Mouse (Mus musculus): ENCODE measurements around the gene Kcnj12. TPM values are rescaled to one million over a fixed set of nuclear protein-coding genes. Genes with fewer than 3 reads are reported as not detected.

Gene Kcnj12
- 5.4 and 5.8 TPM in 2 replicates for polyA plus RNA-seq (2014; fragmentation: Nextera tagmentation; extraction: Ambion mirVana)

DNA sequence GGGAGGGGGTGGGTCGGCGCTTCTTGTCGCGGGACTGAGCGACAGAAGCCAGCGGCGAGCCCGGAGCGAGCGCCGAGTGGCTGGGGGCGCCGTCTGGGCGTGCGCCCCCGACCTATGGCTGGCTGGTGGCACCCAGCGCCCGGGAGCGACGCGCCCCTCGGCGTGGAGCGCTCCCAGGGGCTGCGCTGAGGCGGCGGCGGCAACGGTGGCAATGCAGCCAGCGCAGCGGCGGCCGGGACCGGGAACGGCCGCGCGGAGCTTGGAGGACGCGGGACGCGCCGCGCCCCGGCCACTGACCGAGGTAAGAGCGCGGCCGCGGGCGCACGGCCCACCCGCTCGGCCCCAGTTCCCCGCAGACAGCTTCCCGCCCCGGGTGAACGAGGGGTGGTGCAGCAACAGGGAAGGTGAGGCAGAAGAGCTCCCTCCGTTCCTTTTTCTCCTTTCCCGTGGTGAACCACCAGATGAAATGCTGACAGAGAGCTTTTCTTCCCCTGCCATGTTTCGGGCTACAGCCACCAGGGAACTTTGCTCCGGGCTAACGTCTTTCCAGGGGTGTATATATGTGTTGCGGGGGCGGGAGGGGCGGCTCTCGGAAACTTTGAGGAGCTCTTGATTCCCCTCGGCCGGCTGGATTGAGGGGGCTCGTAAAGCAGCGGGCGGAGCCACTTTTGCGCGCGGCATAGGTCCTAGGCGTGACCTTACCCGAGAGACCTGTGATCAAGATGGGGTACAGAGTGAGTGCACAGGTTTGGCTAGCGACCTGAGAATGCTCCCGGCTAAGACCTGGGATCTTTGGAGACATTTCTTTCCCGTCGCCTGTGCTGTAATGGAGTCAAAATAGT, at the start of gene Kcnj12:
TSS of gene Kcnj12 (plus strand) at position 15 of the 842 bp plus-strand sequence.
- no peak for ATAC-seq (ENCODE audit: insufficient number of reproducible peaks, insufficient read depth, low FRiP score, low read depth)
- H3K27ac ChIP-seq (replicated peaks in 1 of 2; ENCODE audit: control insufficient read depth in 1 of 2, insufficient read depth in 1 of 2, low read depth in 2 of 2, low read length in 2 of 2) = peak within 1 kb of the TSS in 1 of 2 experiments; percentile 44; a peak in 1 of 4 replicates
- peaks cover 31 to 53% of the 10 kb centered on the region in 2 experiments for H3K4me1 ChIP-seq (ENCODE audit: control insufficient read depth in 2 of 2, insufficient read depth in 2 of 2, low read length in 2 of 2)

DNA sequence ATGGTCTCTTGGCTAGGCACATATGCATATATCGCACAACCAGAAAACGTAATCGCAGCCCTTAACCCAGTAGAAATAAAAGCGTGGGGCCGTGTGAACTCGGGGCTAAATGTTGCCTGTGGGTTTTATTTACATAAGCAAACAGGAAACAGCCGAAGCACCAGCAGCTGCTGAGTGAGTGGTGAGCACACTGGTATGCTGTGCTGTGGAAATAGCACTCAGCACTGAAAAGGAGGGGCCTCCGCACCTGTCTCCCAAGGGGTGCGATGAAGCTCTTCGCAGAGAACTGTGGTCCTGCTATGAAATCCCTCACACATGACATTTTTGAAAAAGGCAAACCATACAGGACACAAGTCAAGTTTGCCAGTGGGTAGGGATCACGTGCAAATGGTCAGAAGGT, 47.3 kb upstream of the Kcnj12 start:
- 71% methylated on average over 11 of the region's 11 CpGs for WGBS

More for the DNA sequence above, at the start of gene Kcnj12:
- Histone ChIP-seq H3K9me3 (ENCODE audit: control insufficient read depth, low read length) (no peaks in the 10 kb centered on the region), H3K36me3 (ENCODE audit: control insufficient read depth, insufficient read depth, low read length) (no peaks in the 10 kb centered on the region), H3K4me3 (ENCODE audit: control insufficient read depth in 1 of 2, insufficient read depth in 1 of 2, low read depth in 1 of 2, low read length in 2 of 2) (peak within 1 kb of the TSS; percentile 62 to 70), H3K27me3 (ENCODE audit: control insufficient read depth, insufficient read depth, low read length) (peaks cover 51% of the 10 kb centered on the region), H3K9ac (ENCODE audit: low read length) (peak within 1 kb of the TSS; percentile 81), H3K4me2 (ENCODE audit: low read length) (peak within 1 kb of the TSS; percentile 80)
- 1% methylated on average over 81 of the region's 81 CpGs for WGBS

DNA sequence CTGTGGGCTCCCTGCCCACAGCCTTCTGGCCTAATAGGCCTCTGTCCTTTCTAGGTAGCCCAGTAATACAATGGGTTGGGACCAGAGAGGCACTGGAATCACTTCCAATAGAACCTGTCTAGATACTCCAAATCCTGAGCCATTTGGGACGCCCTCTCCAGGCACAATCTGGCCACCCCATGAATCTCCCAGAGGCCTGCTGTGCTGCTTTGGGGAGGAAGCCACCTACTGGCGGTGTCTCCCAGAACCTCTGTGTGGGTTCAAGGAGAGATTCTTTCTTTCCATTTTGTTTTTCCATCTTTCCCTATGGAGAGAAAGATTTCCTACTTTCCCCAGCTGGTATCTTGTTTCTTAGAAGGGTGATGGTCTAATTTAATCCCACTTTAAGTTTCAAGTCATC, 46.1 kb upstream of the Kcnj12 start:
- 69% methylated on average over 2 of the region's 2 CpGs for WGBS
- Histone ChIP-seq H3K9ac (ENCODE audit: low read length) (no peak overlapping the region), H3K27ac (replicated peaks in 1 of 2; ENCODE audit: control insufficient read depth in 1 of 2, insufficient read depth in 1 of 2, low read depth in 2 of 2, low read length in 2 of 2) (no peak overlapping the region), H3K36me3 (ENCODE audit: control insufficient read depth, insufficient read depth, low read length) (no peaks in the 10 kb centered on the region), H3K4me3 (ENCODE audit: control insufficient read depth in 1 of 2, insufficient read depth in 1 of 2, low read depth in 1 of 2, low read length in 2 of 2) (no peak overlapping the region), H3K9me3 (ENCODE audit: control insufficient read depth, low read length) (no peaks in the 10 kb centered on the region), H3K4me1 (ENCODE audit: control insufficient read depth in 2 of 2, insufficient read depth in 2 of 2, low read length in 2 of 2) (peaks cover 3 to 7% of the 10 kb centered on the region in 2 experiments; a peak in 3 of 4 replicates), H3K4me2 (ENCODE audit: low read length) (no peak overlapping the region), H3K27me3 (ENCODE audit: control insufficient read depth, insufficient read depth, low read length) (no peaks in the 10 kb centered on the region)
- no peak for ATAC-seq (ENCODE audit: insufficient number of reproducible peaks, insufficient read depth, low FRiP score, low read depth)

More for the DNA sequence above, 47.3 kb upstream of the Kcnj12 start:
- no peak for ATAC-seq (ENCODE audit: insufficient number of reproducible peaks, insufficient read depth, low FRiP score, low read depth)
- Histone ChIP-seq H3K27me3 (ENCODE audit: control insufficient read depth, insufficient read depth, low read length) (no peaks in the 10 kb centered on the region), H3K27ac (replicated peaks in 1 of 2; ENCODE audit: control insufficient read depth in 1 of 2, insufficient read depth in 1 of 2, low read depth in 2 of 2, low read length in 2 of 2) (no peak overlapping the region), H3K9ac (ENCODE audit: low read length) (no peak overlapping the region), H3K36me3 (ENCODE audit: control insufficient read depth, insufficient read depth, low read length) (no peaks in the 10 kb centered on the region), H3K4me1 (ENCODE audit: control insufficient read depth in 2 of 2, insufficient read depth in 2 of 2, low read length in 2 of 2) (peaks cover 3 to 7% of the 10 kb centered on the region in 2 experiments; a peak in 3 of 4 replicates), H3K4me3 (ENCODE audit: control insufficient read depth in 1 of 2, insufficient read depth in 1 of 2, low read depth in 1 of 2, low read length in 2 of 2) (no peak overlapping the region), H3K9me3 (ENCODE audit: control insufficient read depth, low read length) (no peaks in the 10 kb centered on the region), H3K4me2 (ENCODE audit: low read length) (no peak overlapping the region)

DNA sequence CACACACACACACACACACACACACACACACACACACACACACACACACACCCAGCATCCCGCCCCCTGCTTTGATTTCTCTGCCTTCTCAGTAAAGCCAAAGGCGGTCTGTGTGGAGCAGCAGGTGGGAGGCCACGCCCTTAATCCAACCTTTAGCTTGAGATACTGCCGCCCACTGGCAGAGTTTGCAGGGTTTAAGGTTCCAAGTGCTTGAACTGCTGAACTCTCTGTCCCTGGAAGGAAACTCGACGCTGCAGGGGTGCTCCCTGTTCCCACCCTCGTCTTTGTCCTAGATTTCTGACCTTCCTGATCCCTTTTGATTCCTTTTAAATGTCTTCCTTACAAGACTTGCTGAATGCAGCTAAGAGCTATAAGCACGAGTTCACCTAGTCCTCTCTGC, 45.6 kb upstream of the Kcnj12 start:
- peak overlapping the region; percentile 11; the same call in 1 of the 2 replicates for H3K9ac ChIP-seq (ENCODE audit: low read length)

DNA sequence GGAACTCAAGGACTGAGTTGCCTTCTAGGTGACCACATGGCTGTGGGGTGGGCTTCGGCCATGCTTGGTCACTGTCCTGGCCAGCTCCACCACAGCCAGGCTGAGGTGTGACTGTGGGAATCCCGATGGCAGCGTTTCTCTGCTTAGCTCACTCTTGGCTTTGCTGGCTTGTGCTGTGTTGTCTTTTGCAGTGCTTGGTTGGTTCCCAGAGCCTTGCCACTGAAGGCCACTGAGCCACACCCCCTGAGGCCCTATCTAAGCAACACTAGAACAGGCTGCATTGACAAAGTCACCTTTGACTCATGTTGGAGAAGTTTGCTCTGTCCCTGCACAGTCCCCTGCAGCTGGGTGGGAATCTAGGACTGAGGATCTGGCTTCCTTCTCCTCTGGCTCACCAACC, 45.2 kb upstream of the Kcnj12 start:
- WGBS = 52% methylated on average over 3 of the region's 3 CpGs
- no peaks in the 10 kb centered on the region for H3K9me3 ChIP-seq (ENCODE audit: control insufficient read depth, low read length)
- H3K9ac ChIP-seq (ENCODE audit: low read length) = peak overlapping the region; percentile 11; the same call in 1 of the 2 replicates
- no peak overlapping the region for H3K27ac ChIP-seq (replicated peaks in 1 of 2; ENCODE audit: control insufficient read depth in 1 of 2, insufficient read depth in 1 of 2, low read depth in 2 of 2, low read length in 2 of 2)
- H3K4me2 ChIP-seq (ENCODE audit: low read length) = no peak overlapping the region
- H3K4me3 ChIP-seq (ENCODE audit: control insufficient read depth in 1 of 2, insufficient read depth in 1 of 2, low read depth in 1 of 2, low read length in 2 of 2) = no peak overlapping the region
- no peak for ATAC-seq (ENCODE audit: insufficient number of reproducible peaks, insufficient read depth, low FRiP score, low read depth)
- peaks cover 8 to 15% of the 10 kb centered on the region in 2 experiments for H3K4me1 ChIP-seq (ENCODE audit: control insufficient read depth in 2 of 2, insufficient read depth in 2 of 2, low read length in 2 of 2)
- H3K27me3 ChIP-seq (ENCODE audit: control insufficient read depth, insufficient read depth, low read length) = no peaks in the 10 kb centered on the region
- H3K36me3 ChIP-seq (ENCODE audit: control insufficient read depth, insufficient read depth, low read length) = no peaks in the 10 kb centered on the region

More for the DNA sequence above, 45.6 kb upstream of the Kcnj12 start:
- Histone ChIP-seq H3K27me3 (ENCODE audit: control insufficient read depth, insufficient read depth, low read length) (no peaks in the 10 kb centered on the region), H3K27ac (replicated peaks in 1 of 2; ENCODE audit: control insufficient read depth in 1 of 2, insufficient read depth in 1 of 2, low read depth in 2 of 2, low read length in 2 of 2) (no peak overlapping the region), H3K4me2 (ENCODE audit: low read length) (no peak overlapping the region), H3K4me3 (ENCODE audit: control insufficient read depth in 1 of 2, insufficient read depth in 1 of 2, low read depth in 1 of 2, low read length in 2 of 2) (no peak overlapping the region), H3K4me1 (ENCODE audit: control insufficient read depth in 2 of 2, insufficient read depth in 2 of 2, low read length in 2 of 2) (peaks cover 6 to 12% of the 10 kb centered on the region in 2 experiments), H3K9me3 (ENCODE audit: control insufficient read depth, low read length) (no peaks in the 10 kb centered on the region), H3K36me3 (ENCODE audit: control insufficient read depth, insufficient read depth, low read length) (no peaks in the 10 kb centered on the region)
- ATAC-seq (ENCODE audit: insufficient number of reproducible peaks, insufficient read depth, low FRiP score, low read depth) = no peak
- WGBS = 37% methylated on average over 8 of the region's 8 CpGs

DNA sequence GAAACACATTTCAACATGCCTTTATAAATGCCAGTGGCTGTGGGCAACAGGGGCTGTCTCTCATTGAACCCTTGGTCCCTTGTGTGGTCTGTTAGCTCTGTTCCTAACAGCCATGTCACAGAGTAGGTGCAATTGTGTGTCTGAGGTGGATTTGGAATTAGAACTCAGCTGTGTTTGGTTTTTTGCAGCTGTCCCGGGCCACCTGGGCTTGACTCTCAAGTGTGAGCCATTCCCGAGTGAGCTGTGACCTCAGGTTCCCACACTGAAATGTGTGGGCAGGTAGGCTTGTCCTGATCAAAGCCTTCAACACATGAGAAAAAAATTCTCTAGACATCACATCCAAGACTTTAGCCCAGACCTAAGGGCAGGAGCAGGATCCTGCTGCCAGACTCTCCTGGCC, 43.7 kb upstream of the Kcnj12 start:
- 79% methylated on average over 2 of the region's 2 CpGs for WGBS
- H3K27ac ChIP-seq (replicated peaks in 1 of 2; ENCODE audit: control insufficient read depth in 1 of 2, insufficient read depth in 1 of 2, low read depth in 2 of 2, low read length in 2 of 2) = no peak overlapping the region
- peaks cover 9 to 15% of the 10 kb centered on the region in 2 experiments for H3K4me1 ChIP-seq (ENCODE audit: control insufficient read depth in 2 of 2, insufficient read depth in 2 of 2, low read length in 2 of 2)
- H3K4me2 ChIP-seq (ENCODE audit: low read length) = no peak overlapping the region
- no peaks in the 10 kb centered on the region for H3K27me3 ChIP-seq (ENCODE audit: control insufficient read depth, insufficient read depth, low read length)
- ATAC-seq (ENCODE audit: insufficient number of reproducible peaks, insufficient read depth, low FRiP score, low read depth) = no peak
- no peaks in the 10 kb centered on the region for H3K9me3 ChIP-seq (ENCODE audit: control insufficient read depth, low read length)
- H3K36me3 ChIP-seq (ENCODE audit: control insufficient read depth, insufficient read depth, low read length) = no peaks in the 10 kb centered on the region
- no peak overlapping the region for H3K4me3 ChIP-seq (ENCODE audit: control insufficient read depth in 1 of 2, insufficient read depth in 1 of 2, low read depth in 1 of 2, low read length in 2 of 2)
- no peak overlapping the region for H3K9ac ChIP-seq (ENCODE audit: low read length)

DNA sequence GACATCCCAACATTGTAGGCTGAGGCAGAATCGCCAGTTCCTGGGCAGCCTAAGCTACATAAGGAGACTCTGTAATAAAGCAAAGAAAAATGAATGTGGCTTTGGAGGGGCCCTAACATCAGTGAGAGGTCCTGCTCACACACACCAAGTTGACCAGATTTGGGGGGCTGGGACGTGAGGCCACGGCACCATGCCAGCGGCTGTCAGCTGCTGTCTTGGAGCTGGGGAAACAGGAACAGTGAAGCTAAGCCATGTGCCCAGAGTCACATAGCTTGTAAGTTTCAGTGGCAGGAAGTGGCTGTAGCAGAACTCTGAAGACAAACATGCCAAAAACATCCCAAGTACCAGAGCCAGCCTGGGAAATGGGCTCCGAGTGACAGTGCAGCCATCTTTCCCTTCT, 42.6 kb upstream of the Kcnj12 start:
- Histone ChIP-seq H3K9ac (ENCODE audit: low read length) (no peak overlapping the region), H3K27ac (replicated peaks in 1 of 2; ENCODE audit: control insufficient read depth in 1 of 2, insufficient read depth in 1 of 2, low read depth in 2 of 2, low read length in 2 of 2) (no peak overlapping the region), H3K9me3 (ENCODE audit: control insufficient read depth, low read length) (no peaks in the 10 kb centered on the region), H3K4me1 (ENCODE audit: control insufficient read depth in 2 of 2, insufficient read depth in 2 of 2, low read length in 2 of 2) (peaks cover 9 to 15% of the 10 kb centered on the region in 2 experiments), H3K36me3 (ENCODE audit: control insufficient read depth, insufficient read depth, low read length) (no peaks in the 10 kb centered on the region), H3K4me2 (ENCODE audit: low read length) (no peak overlapping the region), H3K27me3 (ENCODE audit: control insufficient read depth, insufficient read depth, low read length) (no peaks in the 10 kb centered on the region), H3K4me3 (ENCODE audit: control insufficient read depth in 1 of 2, insufficient read depth in 1 of 2, low read depth in 1 of 2, low read length in 2 of 2) (no peak overlapping the region)
- ATAC-seq (ENCODE audit: insufficient number of reproducible peaks, insufficient read depth, low FRiP score, low read depth) = no peak
- 70% methylated on average over 5 of the region's 5 CpGs for WGBS
